Mouse (Mus musculus) activated CD4-positive, CD25-positive, alpha-beta regulatory T cell (primary cell): Measurements from ENCODE around the gene Cpa3. TPM values are rescaled to one million over a fixed set of nuclear protein-coding genes. Genes with fewer than 3 reads are reported as not detected.

ENCODE experiments used
- polyA plus RNA-seq, 2 experiments: library from polyadenylated mRNA; unstranded; fragments of 100-300 nt; shearing (Covaris generic); gene quantifications; one replicate each; pipeline ENCODE4 v1.2.1; 2017

Cpa3 gene
- polyA plus RNA-seq, result under 1 TPM; 0.27 to 0.51 TPM

DNA sequence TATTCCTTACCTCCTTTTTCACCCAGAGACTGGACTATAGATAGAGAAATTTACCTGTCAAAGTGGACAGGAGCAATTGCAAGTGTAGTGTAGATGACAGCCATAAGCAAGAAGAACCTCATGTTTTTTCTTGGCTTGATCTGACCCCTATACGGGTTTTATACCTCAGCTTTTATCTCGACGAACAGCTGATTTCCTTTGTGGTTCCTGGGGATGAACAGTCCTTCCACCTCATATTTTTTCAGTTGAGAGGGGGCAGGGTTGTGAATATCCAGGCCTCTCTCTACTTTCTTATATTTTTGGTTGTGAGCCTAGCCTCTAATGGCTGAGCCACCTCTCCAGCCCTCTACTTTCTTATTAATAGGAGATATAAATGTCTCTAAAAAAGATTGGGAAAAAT is at the start of gene Cpa3:
Gene Cpa3 (minus strand): TSS at position 132 of the 400 bp plus-strand sequence.

DNA sequence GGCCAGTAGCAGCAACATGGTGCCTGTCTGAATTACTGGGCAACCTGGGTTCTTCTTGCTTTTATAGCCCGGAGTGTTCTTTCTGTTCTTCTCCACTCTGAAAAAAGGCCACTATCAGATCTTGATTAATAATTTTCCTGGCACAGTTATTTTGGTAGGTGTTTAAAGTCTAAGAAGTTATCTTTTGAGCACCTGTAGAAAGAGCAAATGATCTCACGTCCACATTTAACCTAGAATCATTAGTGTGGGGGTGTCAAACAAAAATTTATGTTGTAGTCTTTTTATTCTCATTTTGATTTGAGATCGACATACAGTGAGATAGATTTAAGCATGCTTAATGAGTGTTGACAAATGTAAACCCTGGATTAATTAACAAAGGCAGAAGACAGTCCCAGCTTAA is 33.7 kb upstream of the Cpa3 start, which contains the start of gene Cpb1:
Gene Cpb1 (minus strand): TSS at position 101 of the 400 bp plus-strand sequence.

Other genes starting within 250 kb of the Cpa3 start
- 10 to 100 TPM; 34.4 to 45.6 TPM for gene Hps3, start 206.9 kb downstream of the Cpa3 start, polyA plus RNA-seq
- 10 to 100 TPM; 49.8 to 64.5 TPM for gene Hltf, start 184.4 kb downstream of the Cpa3 start, polyA plus RNA-seq
- gene Gyg, start 86.9 kb downstream of the Cpa3 start, polyA plus RNA-seq, result 10 to 100 TPM; 51.6 to 66.3 TPM
- gene Cpb1, start 33.6 kb upstream of the Cpa3 start, polyA plus RNA-seq, result not detected
- not detected for gene Agtr1b, start 125.0 kb upstream of the Cpa3 start, polyA plus RNA-seq